Mouse (Mus musculus): ENCODE results near the gene Ptprg. TPM values are rescaled to one million over a fixed set of nuclear protein-coding genes. Genes with fewer than 3 reads are reported as not detected.

Gene Ptprg
- polyA plus RNA-seq, 1 experiment from 2014 or later: 33.5 TPM

- H3K4me2 ChIP-seq (ENCODE audit: low read length): no peak overlapping the region
- no peak overlapping the region for H3K9ac ChIP-seq (replicated peaks; ENCODE audit: low read depth, low read length)
- H3K36me3 ChIP-seq (ENCODE audit: control insufficient read depth, insufficient read depth): no peaks in the 10 kb centered on the region
- no peaks in the 10 kb centered on the region for H3K9me3 ChIP-seq (ENCODE audit: control insufficient read depth, low read length)
- H3K27me3 ChIP-seq (replicated peaks; ENCODE audit: control insufficient read depth, insufficient read depth, low read length): no peaks in the 10 kb centered on the region
- peaks cover 5% of the 10 kb centered on the region; the same call in 1 of the 2 replicates for H3K4me1 ChIP-seq (replicated peaks; ENCODE audit: control insufficient read depth, insufficient read depth, low read length)
- WGBS: 92% methylated on average over 9 of the region's 9 CpGs
- H3K27ac ChIP-seq (ENCODE audit: low read length): no peak overlapping the region
- no peak for ATAC-seq
- H3K4me3 ChIP-seq (replicated peaks; ENCODE audit: low read length): no peak overlapping the region
Measured at GRCm38 (mm10) chr14:11701516-11702249, 148.4 kb downstream of the Ptprg start.

- no peak overlapping the region for H3K9ac ChIP-seq (replicated peaks; ENCODE audit: low read depth, low read length)
- no peak overlapping the region for H3K4me2 ChIP-seq (ENCODE audit: low read length)
- ATAC-seq: no peak
- no peaks in the 10 kb centered on the region for H3K9me3 ChIP-seq (ENCODE audit: control insufficient read depth, low read length)
- H3K4me1 ChIP-seq (replicated peaks; ENCODE audit: control insufficient read depth, insufficient read depth, low read length): peaks cover 5% of the 10 kb centered on the region; the same call in 1 of the 2 replicates
- H3K27me3 ChIP-seq (replicated peaks; ENCODE audit: control insufficient read depth, insufficient read depth, low read length): no peaks in the 10 kb centered on the region
- no peak overlapping the region for H3K27ac ChIP-seq (ENCODE audit: low read length)
- WGBS: 79% methylated on average over 11 of the region's 11 CpGs
- no peak overlapping the region for H3K4me3 ChIP-seq (replicated peaks; ENCODE audit: low read length)
- no peaks in the 10 kb centered on the region for H3K36me3 ChIP-seq (ENCODE audit: control insufficient read depth, insufficient read depth)
Measured at GRCm38 (mm10) chr14:11702770-11703477, 149.6 kb downstream of the Ptprg start.

DNA sequence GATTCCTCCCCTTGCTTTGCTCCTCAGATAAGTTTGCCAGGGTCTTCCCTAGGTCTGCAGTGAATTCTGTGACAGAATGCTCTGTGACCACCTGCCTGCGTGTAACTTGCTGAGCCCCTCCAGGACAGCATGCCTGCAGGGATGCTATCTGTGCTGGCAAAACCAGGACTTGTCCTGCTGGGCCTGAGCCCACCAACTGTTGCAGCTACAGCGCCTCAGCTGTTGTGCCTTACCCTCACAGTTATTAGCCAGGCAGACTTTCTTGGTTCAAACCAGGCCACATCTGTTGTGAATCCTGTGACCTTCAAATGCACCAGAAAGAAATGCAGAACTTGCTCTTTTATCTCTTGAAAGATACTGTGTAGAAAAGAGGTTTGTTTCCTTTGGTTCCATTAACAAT lies 151.5 kb downstream of the Ptprg start:
- no peak overlapping the region for H3K27ac ChIP-seq (ENCODE audit: low read length)
- peaks cover 16% of the 10 kb centered on the region for H3K4me1 ChIP-seq (replicated peaks; ENCODE audit: control insufficient read depth, insufficient read depth, low read length)
- H3K9me3 ChIP-seq (ENCODE audit: control insufficient read depth, low read length): no peaks in the 10 kb centered on the region
- H3K4me2 ChIP-seq (ENCODE audit: low read length): no peak overlapping the region
- H3K9ac ChIP-seq (replicated peaks; ENCODE audit: low read depth, low read length): no peak overlapping the region
- H3K27me3 ChIP-seq (replicated peaks; ENCODE audit: control insufficient read depth, insufficient read depth, low read length): no peaks in the 10 kb centered on the region
- H3K36me3 ChIP-seq (ENCODE audit: control insufficient read depth, insufficient read depth): no peaks in the 10 kb centered on the region
- no peak for ATAC-seq
- no peak overlapping the region for H3K4me3 ChIP-seq (replicated peaks; ENCODE audit: low read length)
- WGBS: 26% methylated on average over 2 of the region's 2 CpGs

GRCm38 (mm10) chr14:11709352-11709751 lies 156.0 kb downstream of the Ptprg start:
- H3K4me3 ChIP-seq (replicated peaks; ENCODE audit: low read length): no peak overlapping the region
- peaks cover 13% of the 10 kb centered on the region for H3K4me1 ChIP-seq (replicated peaks; ENCODE audit: control insufficient read depth, insufficient read depth, low read length)
- H3K27me3 ChIP-seq (replicated peaks; ENCODE audit: control insufficient read depth, insufficient read depth, low read length): no peaks in the 10 kb centered on the region
- WGBS: 12% methylated on average over 2 of the region's 2 CpGs
- H3K36me3 ChIP-seq (ENCODE audit: control insufficient read depth, insufficient read depth): no peaks in the 10 kb centered on the region
- no peak overlapping the region for H3K4me2 ChIP-seq (ENCODE audit: low read length)
- no peak overlapping the region for H3K9ac ChIP-seq (replicated peaks; ENCODE audit: low read depth, low read length)
- no peak overlapping the region for H3K27ac ChIP-seq (ENCODE audit: low read length)
- ATAC-seq: no peak
- H3K9me3 ChIP-seq (ENCODE audit: control insufficient read depth, low read length): no peaks in the 10 kb centered on the region

DNA sequence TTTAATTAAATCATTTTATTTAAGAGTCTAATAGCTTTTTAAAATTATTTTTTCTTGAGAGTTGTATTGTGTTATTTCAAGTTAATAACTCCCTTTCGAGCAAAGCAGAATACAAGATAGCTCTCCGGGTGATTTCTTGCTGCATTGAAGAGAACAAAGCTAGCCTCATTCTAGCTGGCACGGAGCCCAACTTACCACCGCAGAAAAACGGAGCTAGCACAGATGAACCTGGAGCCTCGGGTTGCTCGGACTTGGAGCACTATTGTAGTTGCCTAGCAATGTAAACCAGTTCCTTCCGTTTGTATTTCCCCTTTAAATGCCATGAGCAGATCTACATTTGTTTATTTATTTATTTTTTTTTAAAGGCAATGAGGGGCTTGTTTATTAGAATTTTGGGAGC lies 156.5 kb downstream of the Ptprg start:
- Histone ChIP-seq H3K4me2 (ENCODE audit: low read length) (no peak overlapping the region), H3K9ac (replicated peaks; ENCODE audit: low read depth, low read length) (no peak overlapping the region), H3K9me3 (ENCODE audit: control insufficient read depth, low read length) (no peaks in the 10 kb centered on the region), H3K36me3 (ENCODE audit: control insufficient read depth, insufficient read depth) (no peaks in the 10 kb centered on the region), H3K4me3 (replicated peaks; ENCODE audit: low read length) (no peak overlapping the region), H3K27me3 (replicated peaks; ENCODE audit: control insufficient read depth, insufficient read depth, low read length) (no peaks in the 10 kb centered on the region), H3K27ac (ENCODE audit: low read length) (no peak overlapping the region), H3K4me1 (replicated peaks; ENCODE audit: control insufficient read depth, insufficient read depth, low read length) (peaks cover 13% of the 10 kb centered on the region)
- ATAC-seq: peak; percentile 66; the same call in 1 of the 2 replicates
- WGBS: 5% methylated on average over 8 of the region's 8 CpGs

- Histone ChIP-seq H3K27ac (ENCODE audit: low read length) (no peak overlapping the region), H3K27me3 (replicated peaks; ENCODE audit: control insufficient read depth, insufficient read depth, low read length) (no peaks in the 10 kb centered on the region), H3K4me2 (ENCODE audit: low read length) (no peak overlapping the region), H3K9ac (replicated peaks; ENCODE audit: low read depth, low read length) (no peak overlapping the region), H3K4me3 (replicated peaks; ENCODE audit: low read length) (no peak overlapping the region), H3K36me3 (ENCODE audit: control insufficient read depth, insufficient read depth) (no peaks in the 10 kb centered on the region), H3K9me3 (ENCODE audit: control insufficient read depth, low read length) (no peaks in the 10 kb centered on the region), H3K4me1 (replicated peaks; ENCODE audit: control insufficient read depth, insufficient read depth, low read length) (peaks cover 13% of the 10 kb centered on the region)
- ATAC-seq: no peak
- 92% methylated on average over 9 of the region's 9 CpGs for WGBS
Measured at GRCm38 (mm10) chr14:11710410-11711122, 157.2 kb downstream of the Ptprg start.

DNA sequence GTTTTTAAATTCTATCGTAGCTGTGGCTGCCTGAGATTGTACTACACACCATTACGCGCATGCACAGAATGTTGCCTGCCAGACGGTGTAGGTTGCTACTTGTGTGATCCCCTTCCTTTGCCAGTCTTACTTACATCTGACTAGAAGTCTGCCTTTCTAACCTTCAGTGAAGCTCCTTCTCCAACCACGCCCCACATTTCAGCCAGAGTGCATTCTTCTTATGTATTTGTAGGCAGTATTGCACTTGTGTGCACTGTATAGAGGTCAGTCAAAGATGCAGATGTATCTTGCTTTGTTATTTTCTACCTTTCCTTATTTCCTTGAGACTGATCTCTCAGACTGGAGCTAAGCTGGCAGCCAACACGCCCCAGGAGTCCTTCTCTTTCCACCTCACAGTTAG lies 158.8 kb downstream of the Ptprg start:
- no peaks in the 10 kb centered on the region for H3K36me3 ChIP-seq (ENCODE audit: control insufficient read depth, insufficient read depth)
- H3K9ac ChIP-seq (replicated peaks; ENCODE audit: low read depth, low read length): no peak overlapping the region
- no peak overlapping the region for H3K27ac ChIP-seq (ENCODE audit: low read length)
- whole genome bisulfite sequencing: 97% methylated on average over 6 of the region's 6 CpGs
- no peak overlapping the region for H3K4me3 ChIP-seq (replicated peaks; ENCODE audit: low read length)
- H3K4me1 ChIP-seq (replicated peaks; ENCODE audit: control insufficient read depth, insufficient read depth, low read length): peaks cover 13% of the 10 kb centered on the region
- no peaks in the 10 kb centered on the region for H3K9me3 ChIP-seq (ENCODE audit: control insufficient read depth, low read length)
- ATAC-seq: no peak
- no peak overlapping the region for H3K4me2 ChIP-seq (ENCODE audit: low read length)
- no peaks in the 10 kb centered on the region for H3K27me3 ChIP-seq (replicated peaks; ENCODE audit: control insufficient read depth, insufficient read depth, low read length)

DNA sequence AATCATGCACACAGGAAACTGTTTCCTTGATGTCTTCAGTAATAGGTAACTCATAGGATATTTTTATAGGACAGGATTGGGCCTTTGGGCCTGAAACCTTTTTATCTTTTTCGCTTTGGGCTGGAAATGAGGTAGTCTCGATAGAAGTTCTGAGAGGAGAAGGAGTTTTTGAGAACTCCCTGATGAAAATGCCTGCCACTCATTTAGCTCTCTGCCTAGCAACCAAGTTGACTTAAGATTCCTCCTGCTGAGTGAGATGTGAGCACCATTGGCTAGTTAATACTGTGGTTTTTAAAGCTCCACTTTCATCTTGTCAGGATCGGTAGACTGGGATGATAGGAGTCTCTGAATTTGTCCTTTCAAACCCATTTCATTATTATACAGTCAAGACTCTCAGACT lies 162.9 kb downstream of the Ptprg start:
- no peak for ATAC-seq
- no peak overlapping the region for H3K4me3 ChIP-seq (replicated peaks; ENCODE audit: low read length)
- H3K9ac ChIP-seq (replicated peaks; ENCODE audit: low read depth, low read length): no peak overlapping the region
- no peak overlapping the region for H3K27ac ChIP-seq (ENCODE audit: low read length)
- no peaks in the 10 kb centered on the region for H3K36me3 ChIP-seq (ENCODE audit: control insufficient read depth, insufficient read depth)
- H3K27me3 ChIP-seq (replicated peaks; ENCODE audit: control insufficient read depth, insufficient read depth, low read length): no peaks in the 10 kb centered on the region
- H3K4me2 ChIP-seq (ENCODE audit: low read length): no peak overlapping the region
- H3K9me3 ChIP-seq (ENCODE audit: control insufficient read depth, low read length): no peaks in the 10 kb centered on the region
- WGBS: 42% methylated on average over 3 of the region's 3 CpGs
- peaks cover 5% of the 10 kb centered on the region; the same call in 1 of the 2 replicates for H3K4me1 ChIP-seq (replicated peaks; ENCODE audit: control insufficient read depth, insufficient read depth, low read length)

GRCm38 (mm10) chr14:11718201-11718600 lies 164.9 kb downstream of the Ptprg start:
- no peak for ATAC-seq
- Histone ChIP-seq H3K36me3 (ENCODE audit: control insufficient read depth, insufficient read depth) (no peaks in the 10 kb centered on the region), H3K4me3 (replicated peaks; ENCODE audit: low read length) (no peak overlapping the region), H3K27me3 (replicated peaks; ENCODE audit: control insufficient read depth, insufficient read depth, low read length) (no peaks in the 10 kb centered on the region), H3K9ac (replicated peaks; ENCODE audit: low read depth, low read length) (no peak overlapping the region), H3K4me2 (ENCODE audit: low read length) (no peak overlapping the region), H3K9me3 (ENCODE audit: control insufficient read depth, low read length) (no peaks in the 10 kb centered on the region), H3K27ac (ENCODE audit: low read length) (no peak overlapping the region), H3K4me1 (replicated peaks; ENCODE audit: control insufficient read depth, insufficient read depth, low read length) (peaks cover 5% of the 10 kb centered on the region; the same call in 1 of the 2 replicates)
- WGBS: 85% methylated on average over 4 of the region's 4 CpGs
